Mouse (Mus musculus) A20 (cell line): Measurements from ENCODE around the gene Eef2.
"Not testable (repeated sequence)": the region's sequence is repeated elsewhere in the genome, so short reads cannot be mapped to it uniquely, and the experiment has no call there.

Experiments used
- DNase-seq: peaks from one replicate; pipeline ENCODE4 v3.0.0-alpha.2; 2011; ENCODE audit warnings: low read depth, low spot score

Gene Eef2

GRCm38 (mm10) chr10:81200141-81200540, 23.7 kb downstream of the Eef2 start:
- no peak for DNase-seq

DNA sequence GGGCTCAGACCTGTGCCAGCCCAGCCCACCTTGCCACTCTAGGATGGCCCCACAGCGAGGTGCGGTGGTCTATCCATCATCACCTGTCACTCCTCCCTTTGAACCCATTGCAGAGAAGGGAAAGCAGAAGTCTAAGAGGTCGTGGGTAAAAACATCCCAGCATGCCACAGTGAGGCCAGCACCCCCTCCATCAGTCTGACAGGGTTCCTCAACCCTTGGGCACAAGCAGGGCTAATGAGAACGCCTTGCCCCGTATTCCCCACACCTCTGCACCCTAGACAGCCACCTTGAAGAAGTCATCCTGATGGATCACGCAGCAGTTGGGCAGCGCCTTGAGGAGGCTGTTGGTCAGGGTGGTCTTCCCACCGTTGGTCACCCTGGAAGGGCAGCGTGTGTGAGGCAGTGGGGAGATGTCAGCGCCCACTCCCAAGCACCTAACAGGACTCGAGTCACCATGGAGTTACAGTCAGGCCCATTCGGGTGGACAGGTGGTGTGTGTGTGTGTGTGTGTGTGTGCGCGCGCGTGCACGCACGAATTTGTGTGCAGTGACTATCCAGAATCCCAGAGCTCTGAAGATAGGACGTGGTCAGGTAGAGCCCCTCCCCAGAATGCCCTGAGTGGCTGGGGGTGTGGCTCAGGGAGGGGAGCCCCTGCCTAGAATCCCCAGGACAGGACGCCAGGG, 24.3 kb downstream of the Eef2 start:
- no peak for DNase-seq

DNA sequence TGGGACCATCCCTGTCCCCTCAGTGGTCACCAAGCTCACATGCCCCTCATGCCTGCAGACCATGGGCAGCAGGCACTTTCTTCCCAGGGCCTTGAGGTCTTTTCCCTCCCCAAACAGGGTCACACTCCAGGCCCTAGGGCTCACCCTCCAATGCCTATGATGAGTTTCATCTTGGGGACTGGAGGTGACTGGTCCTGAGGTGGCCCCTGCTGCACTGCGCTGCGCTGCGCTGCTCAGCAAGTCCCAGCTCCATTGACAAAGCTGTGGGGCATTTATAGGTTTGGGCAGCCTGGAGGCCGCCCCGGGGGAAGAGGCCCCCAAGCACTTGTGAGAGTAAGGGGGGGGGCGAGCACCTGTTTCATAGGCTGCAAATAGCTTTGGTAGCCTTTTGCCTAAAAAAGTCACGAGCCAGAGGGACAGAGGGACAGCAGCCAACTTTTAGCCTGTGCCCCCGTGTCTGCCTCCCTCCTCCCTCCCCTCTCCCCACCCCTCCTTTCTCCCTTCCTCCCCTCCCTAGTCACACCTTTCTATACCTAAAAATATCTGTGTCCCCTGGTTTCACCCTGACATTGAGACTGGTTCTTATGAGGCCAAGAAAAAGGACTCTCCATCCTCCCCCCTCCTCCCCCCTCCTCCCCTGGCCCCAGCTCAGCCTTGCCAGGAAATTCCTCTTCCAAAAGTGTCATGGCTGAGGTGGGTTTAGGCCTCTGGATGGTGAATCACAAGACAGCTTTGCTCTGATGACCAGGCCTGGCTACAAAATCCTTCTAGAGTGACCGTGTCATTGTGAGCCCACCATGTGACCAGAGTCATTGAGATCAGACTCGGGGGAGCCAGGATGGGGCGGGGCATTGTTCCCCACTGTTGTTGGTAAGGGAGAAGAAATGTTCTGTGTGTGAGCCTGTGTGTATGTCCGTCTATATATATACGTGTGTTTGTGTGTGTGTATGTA, 25.7 kb downstream of the Eef2 start, which contains the start of gene Nmrk2:
Gene Nmrk2 (minus strand): TSS at position 245 of the 952 bp plus-strand sequence.
- no peak for DNase-seq

GRCm38 (mm10) chr10:81202978-81203720, 26.7 kb downstream of the Eef2 start:
- DNase-seq: no peak

DNA sequence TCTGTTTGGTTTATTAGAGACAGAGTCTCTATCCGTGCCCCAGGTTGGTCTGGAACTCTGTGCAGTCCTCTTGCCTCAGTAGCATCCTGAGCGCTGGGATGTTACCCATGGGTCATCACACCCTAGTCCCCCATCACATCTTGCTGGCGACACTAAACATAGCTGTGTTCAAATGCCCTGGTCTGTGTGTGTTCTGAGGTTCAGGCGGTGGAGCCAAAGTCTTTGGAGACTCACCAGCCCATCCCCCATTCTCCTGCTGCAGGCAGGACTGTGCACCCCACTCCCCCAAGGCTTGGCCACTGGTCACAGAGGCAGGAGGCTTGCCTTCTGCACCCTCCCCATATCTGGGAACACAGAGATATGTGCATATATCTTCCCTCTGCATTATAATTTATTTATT, 27.7 kb downstream of the Eef2 start:
- DNase-seq: no peak

DNA sequence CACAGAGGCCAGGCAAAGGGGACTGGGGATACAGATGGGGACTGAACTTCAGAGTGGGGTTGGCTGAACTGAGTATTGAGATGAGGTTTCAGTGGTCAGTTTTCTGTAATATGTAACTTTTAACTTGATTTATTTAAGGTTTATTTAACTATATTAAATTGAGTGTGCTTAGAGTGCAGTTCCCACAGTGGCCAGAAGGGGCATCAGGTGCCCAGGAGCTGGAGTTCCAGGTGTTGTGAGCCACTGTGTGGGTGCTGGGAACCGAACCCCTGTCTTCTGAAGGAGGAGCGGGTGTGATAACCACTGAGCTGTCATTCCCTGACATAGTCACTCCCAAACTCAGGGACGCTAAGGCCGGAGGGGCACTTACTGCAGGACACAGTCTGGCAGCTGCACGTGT, 33.7 kb downstream of the Eef2 start:
- no peak for DNase-seq

DNA sequence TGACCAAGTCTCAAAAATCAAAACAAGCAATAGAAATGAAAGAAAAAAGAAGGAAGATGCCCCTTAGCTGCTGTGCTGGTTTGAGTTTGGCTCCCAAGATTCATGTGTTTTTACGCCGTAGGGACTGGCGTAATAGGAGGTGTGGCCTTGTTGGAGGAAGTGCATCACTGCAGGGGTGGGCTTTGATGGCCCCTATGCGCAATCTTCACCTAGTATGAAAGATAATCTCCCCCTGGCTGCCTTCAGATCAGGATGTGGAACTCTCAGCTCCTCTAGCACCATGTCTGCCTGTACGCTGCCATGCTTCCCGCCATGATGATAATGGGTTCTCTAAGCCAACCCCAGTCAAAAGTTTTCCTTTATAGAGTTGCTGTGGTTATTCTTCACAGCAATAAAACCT, 39.8 kb downstream of the Eef2 start:
- no peak for DNase-seq

- DNase-seq: no peak
Observed at GRCm38 (mm10) chr10:81216810-81217209, 40.4 kb downstream of the Eef2 start.

GRCm38 (mm10) chr10:81217267-81217666, 40.8 kb downstream of the Eef2 start:
- DNase-seq: peak; percentile 54

DNA sequence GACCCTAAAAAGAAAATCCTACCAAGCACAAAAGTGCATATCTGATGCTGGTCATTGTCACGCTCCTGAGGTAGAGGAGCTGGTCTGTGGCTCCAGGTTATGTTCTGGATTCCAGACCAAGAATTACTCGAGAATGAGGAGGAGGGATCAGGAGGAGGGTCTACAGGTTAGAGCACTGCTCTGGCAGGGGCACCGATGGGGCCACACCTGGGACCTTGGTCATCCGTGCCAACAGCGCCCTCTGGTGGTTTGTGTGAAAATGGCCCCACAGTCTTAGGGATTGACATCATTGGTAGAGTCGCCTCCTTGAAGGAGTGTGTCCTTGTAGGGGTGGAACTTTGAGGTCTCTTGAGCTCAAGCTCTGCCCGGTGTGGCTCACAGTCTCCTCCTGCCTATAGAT, 41.5 kb downstream of the Eef2 start:
- peak; percentile 82 for DNase-seq

DNA sequence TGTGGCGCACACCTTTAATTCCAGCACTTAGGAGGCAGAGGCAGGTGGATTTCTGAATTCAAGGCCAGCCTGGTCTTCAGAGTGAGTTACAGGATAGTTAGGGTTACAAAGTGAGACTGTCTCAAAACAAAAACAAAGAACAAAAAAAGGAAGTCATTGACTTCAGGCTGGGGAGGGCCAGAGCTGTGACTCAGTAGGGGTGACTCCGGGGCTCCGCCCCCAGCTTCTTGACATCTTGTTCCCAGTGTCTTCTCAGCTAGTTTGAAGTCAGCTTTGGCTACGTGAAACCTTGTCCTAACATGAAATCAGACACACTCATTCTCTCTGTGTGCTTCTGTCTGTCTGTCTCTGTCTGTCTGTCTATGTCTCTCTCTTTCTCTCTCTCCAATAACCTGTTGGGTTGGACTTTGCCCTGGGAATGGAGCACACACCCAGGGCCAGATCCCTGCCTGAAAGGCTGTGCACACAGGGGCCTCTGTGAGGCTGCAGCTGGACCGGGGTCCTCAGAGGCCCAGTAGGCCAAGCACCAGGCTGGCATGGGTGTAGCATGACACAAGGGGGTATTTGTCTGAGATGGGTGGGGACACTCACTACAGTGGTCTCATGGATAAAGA, 45.1 kb downstream of the Eef2 start:
- peak; percentile 79 for DNase-seq

DNA sequence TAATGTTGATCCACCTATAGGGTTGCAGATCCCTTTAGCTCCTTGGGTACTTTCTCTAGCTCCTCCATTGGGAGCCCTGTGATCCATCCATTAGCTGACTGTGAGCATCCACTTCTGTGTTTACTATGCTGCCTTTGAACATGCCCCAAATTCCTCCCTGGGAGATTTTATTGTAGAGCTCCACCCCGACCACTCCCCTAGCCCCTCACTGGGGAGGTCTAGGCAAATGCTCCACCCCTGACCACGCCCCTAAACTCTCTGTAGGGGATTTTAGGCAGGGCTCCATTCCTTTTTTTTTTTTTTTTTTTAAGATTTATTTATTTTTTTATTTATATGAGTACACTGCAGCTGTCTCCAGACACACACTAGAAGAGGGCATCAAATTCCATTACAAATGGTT, 47.3 kb downstream of the Eef2 start:
- DNase-seq: not testable (repeated sequence)

DNA sequence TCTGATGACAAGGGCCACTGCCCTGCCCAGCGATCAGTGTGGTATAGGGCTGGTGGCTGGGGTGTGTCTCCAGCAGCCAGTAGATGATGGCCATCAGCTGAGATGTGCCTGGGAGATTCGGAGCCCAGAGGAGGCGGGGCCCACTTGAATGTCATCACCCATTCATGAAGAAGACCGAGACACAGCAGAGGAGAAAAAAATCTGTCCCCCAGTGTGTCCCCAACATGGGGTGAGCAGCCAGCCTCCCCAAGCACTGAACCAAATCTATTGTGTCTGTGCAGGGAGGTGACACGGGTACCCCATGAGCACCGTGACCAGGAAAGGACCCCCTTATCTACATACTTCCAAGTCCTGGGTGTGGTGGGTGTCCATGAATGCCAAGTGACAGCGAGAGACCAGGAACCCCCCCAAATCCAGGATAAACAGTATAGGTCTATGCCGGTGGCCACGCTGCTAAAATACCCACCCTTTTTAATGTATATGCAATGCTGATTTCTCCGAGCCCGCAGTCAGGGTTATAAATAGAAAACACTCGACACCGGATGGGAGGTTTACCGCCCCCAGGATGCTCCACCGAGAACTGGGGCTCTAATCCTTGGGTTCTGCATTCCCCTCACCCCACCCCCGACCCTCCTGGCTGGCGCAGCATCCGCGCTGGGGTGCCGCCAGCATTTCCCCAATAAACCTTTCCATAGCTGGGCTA, 53.5 kb downstream of the Eef2 start:
- no peak for DNase-seq

DNA sequence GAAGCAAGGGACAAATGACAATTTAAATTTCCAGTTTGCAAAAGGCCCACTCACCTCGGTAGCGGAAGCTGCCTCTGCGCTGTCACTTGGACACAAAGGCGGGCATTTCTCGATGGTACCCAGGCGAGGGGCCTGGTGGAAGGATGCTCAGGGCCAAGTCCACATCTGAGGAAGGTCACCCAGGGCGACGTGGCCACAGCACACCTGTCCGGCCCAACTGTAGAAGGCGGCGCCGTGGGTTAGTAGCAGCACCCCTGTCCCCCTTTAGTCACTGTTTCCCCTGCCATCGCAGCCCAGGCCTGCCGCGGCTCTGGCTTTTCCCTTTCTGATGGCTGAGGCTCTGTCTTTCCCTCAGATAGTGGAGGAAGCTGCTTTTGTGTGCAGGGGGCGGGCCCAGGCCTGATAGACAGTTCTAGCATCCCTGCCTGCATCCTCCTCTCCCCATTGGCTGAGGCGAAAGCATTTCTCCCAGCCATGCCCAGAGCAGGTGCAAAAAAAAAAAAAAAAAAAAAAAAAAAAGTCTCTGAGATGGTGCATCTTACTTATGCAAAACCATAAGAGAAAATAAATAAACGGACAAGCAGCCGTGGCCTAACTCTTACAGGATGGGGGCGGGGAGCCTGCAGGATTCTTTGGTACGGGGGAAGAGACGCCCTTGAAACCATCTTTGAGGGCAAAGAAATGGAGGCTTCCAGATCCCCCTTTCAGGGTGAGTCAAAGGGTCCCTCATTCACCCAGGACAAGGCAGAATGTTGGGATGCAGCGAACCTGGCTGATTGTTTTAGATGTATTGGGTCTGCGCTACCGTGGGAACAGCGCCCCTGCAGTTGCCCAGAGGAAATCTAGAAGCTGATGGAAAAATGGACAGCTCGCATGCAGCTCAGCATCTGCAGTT, 54.3 kb downstream of the Eef2 start, which contains the start of gene Atcay:
Gene Atcay (minus strand): TSS at position 396 of the 895 bp plus-strand sequence.
- no peak for DNase-seq

DNA sequence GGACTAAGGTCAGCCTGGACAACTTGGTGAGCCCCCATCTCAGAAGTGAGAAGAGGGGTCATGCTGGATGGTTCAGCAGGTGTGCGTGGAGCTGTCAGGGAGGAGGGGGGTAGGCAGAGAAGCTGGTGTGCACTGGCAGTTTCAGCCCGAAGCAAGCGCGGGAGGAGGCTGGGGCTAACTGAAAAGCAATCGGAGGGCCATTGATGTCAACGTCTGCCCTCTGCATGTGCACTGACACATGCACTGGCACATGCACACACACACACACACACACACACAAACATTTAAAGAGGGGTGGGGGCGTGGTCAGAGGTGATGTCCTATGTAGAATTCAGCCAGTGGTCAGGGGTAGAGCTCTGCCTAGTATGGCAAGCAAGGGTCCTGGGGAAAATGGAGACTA, 55.0 kb downstream of the Eef2 start:
- no peak for DNase-seq
